Mouse (Mus musculus) cerebellum, adult 2 months (tissue): ENCODE results near the gene Ahnak.

ENCODE experiments used
- CTCF ChIP-seq: fragments of 200-500 bp; IDR thresholded peaks from 2 replicates; pipeline ENCODE4 v1.5.1; 2011; ENCODE audit warnings: low read depth, mild to moderate bottlenecking, control low read depth, low read length, moderate library complexity, borderline replicate concordance; ENCODE audit not compliant: insufficient read depth
- POLR2A ChIP-seq: fragments of 200-500 bp; IDR thresholded peaks from 2 replicates; pipeline ENCODE4 v1.6.1; 2011; ENCODE audit warnings: low read length, control low read depth, borderline replicate concordance; ENCODE audit not compliant: insufficient read depth

DNA sequence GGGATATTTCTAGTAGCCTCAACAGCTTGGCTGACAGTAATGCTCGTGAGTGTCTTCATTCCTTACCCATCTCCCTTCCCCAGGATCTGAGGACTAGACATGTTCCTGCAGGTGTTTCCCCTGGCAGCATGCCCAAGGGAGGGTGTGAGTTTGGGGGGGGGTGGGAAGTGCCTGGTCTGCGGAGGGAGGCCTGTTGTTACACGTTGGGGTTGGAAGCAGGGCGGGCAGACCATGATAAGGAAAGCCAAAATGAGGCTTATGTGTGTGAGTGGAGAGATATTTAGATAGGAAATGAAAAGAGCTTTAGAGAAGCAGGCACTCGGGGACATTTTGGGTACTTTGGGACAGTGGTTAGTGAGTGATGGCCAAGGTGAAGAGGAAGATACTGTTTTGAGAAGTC lies 45.0 kb upstream of the Ahnak start:
- TF ChIP-seq POLR2A, result no peak
- no peak for TF ChIP-seq CTCF
